Mouse (Mus musculus) C2C12 (cell line): ENCODE measurements at regions not wholly inside any gene's neighbourhood (a gene's known extent, or its start where the extent isn't known, plus 50 kb on each side); places are given as distances from the start of the nearest gene placed in this dataset.

Source experiments
- CTCF ChIP-seq: IDR thresholded peaks from one replicate; pipeline ENCODE4 v1.5.1; 2011; ENCODE audit not compliant: control insufficient read depth, insufficient read depth, insufficient read length
- MYOD1 ChIP-seq: IDR thresholded peaks from one replicate; pipeline ENCODE4 v1.6.1; 2011; ENCODE audit warnings: low read depth; ENCODE audit not compliant: control insufficient read depth, insufficient read length

- no peak for TF ChIP-seq CTCF
- TF ChIP-seq MYOD1, result no peak
These were observed 175.3 kb upstream of the Nrp1 start for GRCm38 (mm10) chr8:128183081-128183480.
